Mouse (Mus musculus): ENCODE data around the gene Gm8653. TPM values are rescaled to one million over a fixed set of nuclear protein-coding genes. Genes with fewer than 3 reads are reported as not detected.
"Not testable (repeated sequence)": the region's sequence is repeated elsewhere in the genome, so short reads cannot be mapped to it uniquely, and the experiment has no call there.

Gm8653 gene
- not detected in 2 replicates for polyA plus RNA-seq (2014; fragmentation: Nextera tagmentation; extraction: Ambion mirVana)

DNA sequence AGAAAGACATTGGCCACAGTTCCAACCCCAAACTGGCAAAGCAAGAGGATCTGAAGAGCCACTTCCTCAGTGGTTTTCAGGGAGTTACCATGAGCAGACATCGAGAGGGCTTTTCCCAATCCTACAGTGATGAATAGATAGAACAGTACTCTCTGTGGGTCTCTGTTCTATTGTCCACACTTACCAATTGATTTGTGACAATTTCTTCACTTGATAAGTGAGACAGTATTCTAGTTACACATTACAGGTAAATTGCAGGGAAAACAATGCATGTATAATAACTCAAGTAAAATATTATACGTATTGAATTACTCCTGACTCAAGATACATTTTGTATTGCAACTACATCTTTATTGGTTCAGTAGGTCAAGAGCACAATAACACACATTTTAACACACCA is at the start of gene Gm8653:
Gene Gm8653, minus strand, starts transcription at position 101 of the 400 bp plus-strand sequence.
- WGBS, result no CpG with 5 or more reads among the region's 2 CpGs
- H3K27ac ChIP-seq (replicated peaks; ENCODE audit: low read depth, low read length); ATAC-seq (ENCODE audit: low FRiP score, low TSS enrichment); H3K27me3 ChIP-seq (ENCODE audit: control insufficient read depth, insufficient read depth, low read length); H3K4me2 ChIP-seq (ENCODE audit: low read length); DNase-seq; H3K9ac ChIP-seq (replicated peaks; ENCODE audit: low read length); H3K9me3 ChIP-seq (ENCODE audit: control insufficient read depth, low read length); H3K36me3 ChIP-seq (ENCODE audit: control insufficient read depth, insufficient read depth, low read length); H3K4me3 ChIP-seq (replicated peaks; ENCODE audit: low read depth, low read length); H3K4me1 ChIP-seq (ENCODE audit: control insufficient read depth, insufficient read depth, low read length): not testable (repeated sequence)

GRCm38 (mm10) chr7:22229384-22229783 is 28.3 kb upstream of the Gm8653 start, which contains the start of gene Gm8453:
Gene Gm8453 (minus strand): TSS chr7:22229484.
- H3K27me3 ChIP-seq (ENCODE audit: control insufficient read depth, insufficient read depth, low read length); H3K4me3 ChIP-seq (replicated peaks; ENCODE audit: low read depth, low read length); H3K4me2 ChIP-seq (ENCODE audit: low read length); DNase-seq; H3K9me3 ChIP-seq (ENCODE audit: control insufficient read depth, low read length); ATAC-seq (ENCODE audit: low FRiP score, low TSS enrichment); H3K36me3 ChIP-seq (ENCODE audit: control insufficient read depth, insufficient read depth, low read length); H3K4me1 ChIP-seq (ENCODE audit: control insufficient read depth, insufficient read depth, low read length); H3K9ac ChIP-seq (replicated peaks; ENCODE audit: low read length); H3K27ac ChIP-seq (replicated peaks; ENCODE audit: low read depth, low read length): not testable (repeated sequence)
- 13% methylated on average over 1 of the region's 2 CpGs for WGBS

GRCm38 (mm10) chr7:22189077-22189476 is 12.0 kb downstream of the Gm8653 start, which contains the start of gene Vmn1r143:
Gene Vmn1r143 (plus strand): TSS chr7:22189377.
- not testable (repeated sequence) for DNase-seq; H3K9ac ChIP-seq (replicated peaks; ENCODE audit: low read length); H3K27ac ChIP-seq (replicated peaks; ENCODE audit: low read depth, low read length); H3K36me3 ChIP-seq (ENCODE audit: control insufficient read depth, insufficient read depth, low read length); H3K27me3 ChIP-seq (ENCODE audit: control insufficient read depth, insufficient read depth, low read length); ATAC-seq (ENCODE audit: low FRiP score, low TSS enrichment); H3K4me3 ChIP-seq (replicated peaks; ENCODE audit: low read depth, low read length); H3K9me3 ChIP-seq (ENCODE audit: control insufficient read depth, low read length); H3K4me1 ChIP-seq (ENCODE audit: control insufficient read depth, insufficient read depth, low read length); H3K4me2 ChIP-seq (ENCODE audit: low read length)
- WGBS, result no CpG with 5 or more reads among the region's 3 CpGs

- ATAC-seq (ENCODE audit: low FRiP score, low TSS enrichment); H3K9ac ChIP-seq (replicated peaks; ENCODE audit: low read length); H3K27ac ChIP-seq (replicated peaks; ENCODE audit: low read depth, low read length); H3K27me3 ChIP-seq (ENCODE audit: control insufficient read depth, insufficient read depth, low read length); H3K9me3 ChIP-seq (ENCODE audit: control insufficient read depth, low read length); H3K36me3 ChIP-seq (ENCODE audit: control insufficient read depth, insufficient read depth, low read length); H3K4me2 ChIP-seq (ENCODE audit: low read length); DNase-seq; H3K4me3 ChIP-seq (replicated peaks; ENCODE audit: low read depth, low read length); H3K4me1 ChIP-seq (ENCODE audit: control insufficient read depth, insufficient read depth, low read length): not testable (repeated sequence)
- no CpG with 5 or more reads among the region's 3 CpGs for WGBS
Measured at GRCm38 (mm10) chr7:22163935-22164334, 37.1 kb downstream of the Gm8653 start, which contains the start of gene Vmn1r142. Gene Vmn1r142 (minus strand): TSS chr7:22164035.

Other genes with a start within 250 kb of the Gm8653 start
- not detected in 2 replicates for gene Vmn1r137, start 206.7 kb downstream of the Gm8653 start, polyA plus RNA-seq (2014; fragmentation: Nextera tagmentation; extraction: Ambion mirVana)
- gene Vmn1r138, start 172.4 kb downstream of the Gm8653 start, polyA plus RNA-seq (2014; fragmentation: Nextera tagmentation; extraction: Ambion mirVana), result not detected in 2 replicates
- not detected in 2 replicates for gene Gm6176, start 145.0 kb downstream of the Gm8653 start, polyA plus RNA-seq (2014; fragmentation: Nextera tagmentation; extraction: Ambion mirVana)
- gene Vmn1r139, start 132.2 kb downstream of the Gm8653 start, polyA plus RNA-seq (2014; fragmentation: Nextera tagmentation; extraction: Ambion mirVana), result not detected in 2 replicates
- not detected in 2 replicates for gene Gm16451, start 83.0 kb downstream of the Gm8653 start, polyA plus RNA-seq (2014; fragmentation: Nextera tagmentation; extraction: Ambion mirVana)
- not detected in 2 replicates for gene Gm10666, start 66.5 kb downstream of the Gm8653 start, polyA plus RNA-seq (2014; fragmentation: Nextera tagmentation; extraction: Ambion mirVana)
- gene Vmn1r142, start 37.2 kb downstream of the Gm8653 start, polyA plus RNA-seq (2014; fragmentation: Nextera tagmentation; extraction: Ambion mirVana), result not detected in 2 replicates
- gene Vmn1r143, start 11.9 kb downstream of the Gm8653 start, polyA plus RNA-seq (2014; fragmentation: Nextera tagmentation; extraction: Ambion mirVana), result not detected in 2 replicates
- gene Gm8453, start 28.2 kb upstream of the Gm8653 start, polyA plus RNA-seq (2014; fragmentation: Nextera tagmentation; extraction: Ambion mirVana), result not detected in 2 replicates
- gene Gm4187, start 128.5 kb upstream of the Gm8653 start, polyA plus RNA-seq (2014; fragmentation: Nextera tagmentation; extraction: Ambion mirVana), result not detected in 2 replicates
- gene Gm8660, start 169.8 kb upstream of the Gm8653 start, polyA plus RNA-seq (2014; fragmentation: Nextera tagmentation; extraction: Ambion mirVana), result not detected in 2 replicates
- gene Vmn1r148, start 212.3 kb upstream of the Gm8653 start, polyA plus RNA-seq (2014; fragmentation: Nextera tagmentation; extraction: Ambion mirVana), result not detected in 2 replicates
- gene Vmn1r149, start 237.0 kb upstream of the Gm8653 start, polyA plus RNA-seq (2014; fragmentation: Nextera tagmentation; extraction: Ambion mirVana), result not detected in 2 replicates